Mouse (Mus musculus): ENCODE results near the gene Kctd15.

GRCm38 (mm10) chr7:34596531-34597235 is 59.8 kb downstream of the Kctd15 start:
- no peak for TF ChIP-seq POLR2A (IDR thresholded peaks at IDR 0.05; ENCODE audit: insufficient read length, low read depth)
- no peak for TF ChIP-seq TCF12 (IDR thresholded peaks at IDR 0.05; ENCODE audit: insufficient read depth, poor library complexity, severe bottlenecking)
- no peak for TF ChIP-seq CEBPB (IDR thresholded peaks at IDR 0.05; ENCODE audit: insufficient read depth, poor library complexity, severe bottlenecking)
- TF ChIP-seq MYOD1 (IDR thresholded peaks at IDR 0.05; ENCODE audit: control insufficient read depth in 1 of 3, insufficient read length in 2 of 3, low read depth in 2 of 3), result no peak
- TF ChIP-seq POLR2AphosphoS2 (IDR thresholded peaks at IDR 0.05; ENCODE audit: insufficient read length, low read depth), result no peak
- no peak for TF ChIP-seq USF1 (IDR thresholded peaks at IDR 0.05; ENCODE audit: low read depth)
- TF ChIP-seq MAX (IDR thresholded peaks at IDR 0.05; ENCODE audit: low read depth), result no peak

Data from myocyte (in vitro differentiated cells).